In genomic region chr3:144494838-144495237, GRCm38 (mm10) we compare ENCODE assay signal across 19 mouse cellular contexts.
A peak's percentile ranks its signal among the peaks of the same experiment; 100 is the strongest.
DNase-seq lines count a peak whose midpoint lies in the region; ATAC-seq lines count a peak whose summit lies in the region.
"Had no signal": no experiment of that assay in that cellular context is flagged by ENCODE, and none has a peak within 500 bp of the region (broad histone marks: within the 10 kb centered on the region; RNA-seq: fewer than 3 reads in every experiment).

No protein-coding gene starts in this region.

- no peak overlapping the region for H3K4me3 ChIP-seq in forebrain, embryonic 12.5 days (replicated peaks)
- no peak overlapping the region for H3K4me3 ChIP-seq in forebrain, embryonic 16.5 days (replicated peaks; ENCODE audit: low read length)
- no peak overlapping the region for H3K4me3 ChIP-seq in kidney, embryonic 16.5 days (ENCODE audit: low read length)
- H3K4me3 ChIP-seq: embryonic facial prominence, embryonic 13.5 days; heart, embryonic 10.5 days; hindbrain, embryonic 15.5 days; limb, embryonic 10.5 days had no signal

- WGBS in forebrain, embryonic 12.5 days = 71% methylated on average over 5 of the region's 5 CpGs
- 65% methylated on average over 5 of the region's 5 CpGs for WGBS in forebrain, embryonic 16.5 days
- WGBS in kidney, embryonic 16.5 days = 39% methylated on average over 5 of the region's 5 CpGs

- H3K4me2 ChIP-seq in forebrain, embryonic 12.5 days = no peak overlapping the region
- H3K4me2 ChIP-seq in forebrain, embryonic 16.5 days (ENCODE audit: low read length) = no peak overlapping the region
- H3K4me2 ChIP-seq in kidney, embryonic 16.5 days (replicated peaks; ENCODE audit: low read depth, low read length) = no peak overlapping the region
- H3K4me2 ChIP-seq: embryonic facial prominence, embryonic 13.5 days; hindbrain, embryonic 15.5 days had no signal

- no peak for DNase-seq in kidney, postnatal 36 days
- DNase-seq in retina, embryonic 14.5 days (ENCODE audit: low spot score) = peak; percentile 37
- DNase-seq in retina, postnatal 1 day = no peak
- DNase-seq in adrenal gland, postnatal 10 days = no peak
- DNase-seq: cerebellum, adult 8-10 months; kidney, postnatal 25 days; liver, postnatal 0 days; lung, postnatal 10 days; right cerebral cortex, postnatal 4 days; thymus, adult 2 months had no signal

- peak; percentile 64 for ATAC-seq in forebrain, embryonic 12.5 days (ENCODE audit: low FRiP score)
- ATAC-seq in forebrain, embryonic 16.5 days = no peak; the same call in 1 of the 2 replicates
- ATAC-seq in kidney, embryonic 16.5 days (ENCODE audit: low FRiP score, low TSS enrichment) = peak; percentile 49; the same call in 1 of the 2 replicates
- ATAC-seq: intestine, postnatal 0 days; liver, postnatal 0 days had no signal

- no peaks in the 10 kb centered on the region for H3K9me3 ChIP-seq in forebrain, embryonic 12.5 days
- H3K9me3 ChIP-seq in forebrain, embryonic 16.5 days (ENCODE audit: control insufficient read depth, low read length) = no peaks in the 10 kb centered on the region
- no peaks in the 10 kb centered on the region for H3K9me3 ChIP-seq in kidney, embryonic 16.5 days (ENCODE audit: low read length)
- H3K9me3 ChIP-seq: embryonic facial prominence, embryonic 13.5 days; heart, embryonic 10.5 days; hindbrain, embryonic 15.5 days; limb, embryonic 10.5 days had no signal

- no peak overlapping the region; the same call in 1 of the 2 replicates for H3K27ac ChIP-seq in forebrain, embryonic 12.5 days
- H3K27ac ChIP-seq in forebrain, embryonic 16.5 days (ENCODE audit: low read length) = no peak overlapping the region
- no peak overlapping the region for H3K27ac ChIP-seq in kidney, embryonic 16.5 days (ENCODE audit: low read length)
- H3K27ac ChIP-seq: embryonic facial prominence, embryonic 13.5 days; heart, embryonic 10.5 days; hindbrain, embryonic 15.5 days; limb, embryonic 10.5 days had no signal

- H3K36me3 ChIP-seq in forebrain, embryonic 12.5 days (replicated peaks) = no peaks in the 10 kb centered on the region
- no peaks in the 10 kb centered on the region for H3K36me3 ChIP-seq in forebrain, embryonic 16.5 days (ENCODE audit: control insufficient read depth, insufficient read depth)
- H3K36me3 ChIP-seq in kidney, embryonic 16.5 days (ENCODE audit: insufficient read depth, low read length) = no peaks in the 10 kb centered on the region
- H3K36me3 ChIP-seq: embryonic facial prominence, embryonic 13.5 days; heart, embryonic 10.5 days; hindbrain, embryonic 15.5 days; limb, embryonic 10.5 days had no signal

- H3K9ac ChIP-seq in forebrain, embryonic 12.5 days = no peak overlapping the region
- H3K9ac ChIP-seq in forebrain, embryonic 16.5 days (replicated peaks; ENCODE audit: low read depth, low read length) = no peak overlapping the region
- H3K9ac ChIP-seq in kidney, embryonic 16.5 days (replicated peaks; ENCODE audit: low read length) = no peak overlapping the region
- H3K9ac ChIP-seq: embryonic facial prominence, embryonic 13.5 days; hindbrain, embryonic 15.5 days; liver, postnatal 0 days had no signal

- peaks cover 17% of the 10 kb centered on the region for H3K4me1 ChIP-seq in forebrain, embryonic 12.5 days
- peaks cover 11% of the 10 kb centered on the region; the same call in 1 of the 2 replicates for H3K4me1 ChIP-seq in forebrain, embryonic 16.5 days (replicated peaks; ENCODE audit: control insufficient read depth, insufficient read depth, low read length)
- peaks cover 6% of the 10 kb centered on the region for H3K4me1 ChIP-seq in kidney, embryonic 16.5 days (ENCODE audit: insufficient read depth, low read length)
- H3K4me1 ChIP-seq: embryonic facial prominence, embryonic 13.5 days; heart, embryonic 10.5 days; limb, embryonic 10.5 days had no signal

- H3K27me3 ChIP-seq in forebrain, embryonic 12.5 days = no peaks in the 10 kb centered on the region
- no peaks in the 10 kb centered on the region for H3K27me3 ChIP-seq in forebrain, embryonic 16.5 days (replicated peaks; ENCODE audit: control insufficient read depth, insufficient read depth, low read length)
- H3K27me3 ChIP-seq in kidney, embryonic 16.5 days (ENCODE audit: insufficient read depth, low read length) = no peaks in the 10 kb centered on the region
- H3K27me3 ChIP-seq: CH12.LX; embryonic facial prominence, embryonic 13.5 days; hindbrain, embryonic 15.5 days had no signal
